Mouse (Mus musculus): ENCODE measurements around the gene Fbxl15.
A peak's percentile ranks its signal among the peaks of the same experiment; 100 is the strongest.

Gene Fbxl15

DNA sequence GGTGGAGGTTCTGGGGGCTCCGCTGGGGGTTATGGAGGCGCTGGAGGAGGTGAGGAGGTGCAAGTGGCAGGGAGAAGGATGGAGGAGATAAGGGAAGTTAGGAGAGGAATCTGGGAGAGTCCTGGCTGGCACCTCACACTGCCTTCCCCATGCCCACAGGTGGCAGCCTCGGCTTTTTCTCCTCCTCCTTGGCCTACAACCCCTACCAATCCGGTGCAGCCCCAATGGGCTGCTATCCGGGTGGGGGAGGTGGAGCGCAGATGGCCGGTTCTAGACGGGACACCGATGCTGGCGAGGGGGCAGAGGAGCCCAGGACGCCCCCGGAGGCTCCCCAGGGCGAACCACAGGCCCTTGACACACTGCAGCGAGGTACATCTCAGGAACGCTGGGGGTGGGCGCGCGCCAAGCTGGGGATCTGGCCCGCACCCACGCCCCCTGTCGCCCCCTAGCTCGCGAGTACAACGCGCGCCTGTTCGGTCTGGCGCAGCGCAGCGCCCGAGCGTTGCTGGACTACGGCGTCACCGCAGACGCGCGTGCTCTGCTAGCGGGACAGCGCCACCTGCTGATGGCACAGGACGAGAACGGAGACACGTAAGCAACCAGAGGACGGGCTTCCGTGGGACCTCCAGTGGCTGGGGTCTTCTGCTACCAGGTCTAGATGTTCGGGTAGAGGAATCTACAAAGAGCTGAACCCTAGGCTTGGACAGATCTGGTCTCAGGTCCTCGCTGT lies 19.1 kb upstream of the Fbxl15 start:
- DNase-seq = peak; percentile 94

DNA sequence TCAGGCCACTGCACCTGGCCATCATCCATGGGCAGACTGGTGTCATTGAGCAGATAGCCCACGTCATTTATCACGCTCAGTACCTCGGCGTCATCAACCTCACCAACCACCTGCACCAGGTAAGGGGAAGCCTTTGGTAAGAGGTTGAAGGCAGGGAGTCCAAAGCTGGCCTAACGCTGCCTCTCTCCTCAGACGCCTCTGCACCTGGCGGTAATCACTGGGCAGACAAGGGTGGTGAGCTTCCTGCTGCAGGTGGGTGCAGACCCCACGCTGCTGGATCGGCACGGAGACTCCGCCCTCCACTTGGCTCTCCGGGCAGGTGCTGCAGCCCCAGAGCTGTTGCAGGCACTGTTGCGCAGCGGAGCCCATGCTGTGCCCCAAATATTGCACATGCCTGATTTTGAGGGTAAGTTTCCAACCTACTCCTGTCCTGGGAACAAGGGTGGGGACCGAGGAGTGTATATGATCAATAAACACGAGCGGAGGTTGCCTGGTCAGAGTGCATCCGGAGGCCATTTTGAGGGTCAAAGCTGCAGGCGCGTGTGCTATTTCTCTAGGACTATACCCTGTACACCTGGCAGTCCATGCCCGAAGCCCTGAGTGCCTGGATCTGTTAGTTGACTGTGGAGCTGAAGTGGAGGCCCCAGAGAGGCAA lies 18.2 kb upstream of the Fbxl15 start:
- no peak for DNase-seq

DNA sequence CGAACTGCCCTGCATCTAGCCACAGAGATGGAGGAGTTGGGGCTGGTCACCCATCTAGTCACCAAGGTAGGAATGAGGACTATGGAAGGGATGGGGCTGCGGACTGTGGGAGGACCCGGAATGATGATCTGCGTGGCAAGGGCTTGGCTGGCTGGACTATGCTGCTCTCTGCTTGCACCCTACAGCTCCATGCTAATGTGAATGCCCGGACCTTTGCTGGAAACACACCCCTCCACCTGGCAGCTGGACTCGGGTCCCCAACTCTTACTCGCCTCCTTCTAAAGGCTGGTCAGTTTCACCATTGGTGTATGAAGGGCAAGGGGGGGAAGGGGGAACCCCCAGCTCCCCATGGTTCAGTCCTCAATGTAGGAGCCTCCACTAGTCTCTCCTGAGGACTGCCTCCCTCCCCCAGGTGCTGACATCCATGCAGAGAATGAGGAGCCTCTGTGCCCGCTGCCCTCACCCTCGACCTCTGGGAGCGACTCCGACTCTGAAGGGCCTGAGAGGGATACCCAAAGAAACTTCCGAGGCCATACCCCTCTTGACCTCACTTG lies 17.6 kb upstream of the Fbxl15 start:
- no peak for DNase-seq

DNA sequence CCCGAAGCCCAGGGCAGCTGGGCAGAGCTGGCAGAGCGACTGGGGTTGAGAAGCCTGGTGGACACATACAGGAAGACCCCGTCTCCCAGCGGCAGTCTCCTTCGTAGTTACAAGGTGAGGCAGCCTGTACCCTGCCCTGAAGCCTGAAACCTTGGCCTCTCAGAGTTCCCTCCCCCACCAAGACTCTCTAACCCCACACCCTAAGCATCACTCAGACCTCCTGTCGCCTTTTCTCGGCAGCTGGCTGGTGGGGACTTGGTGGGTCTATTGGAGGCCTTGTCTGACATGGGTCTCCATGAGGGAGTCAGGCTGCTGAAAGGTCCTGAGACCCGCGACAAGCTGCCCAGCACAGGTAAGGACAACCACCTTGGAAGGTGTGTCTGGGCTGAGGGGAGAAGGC lies 16.6 kb upstream of the Fbxl15 start:
- DNase-seq = no peak

GRCm38 (mm10) chr19:46312566-46312965 lies 15.4 kb upstream of the Fbxl15 start:
- DNase-seq = no peak

DNA sequence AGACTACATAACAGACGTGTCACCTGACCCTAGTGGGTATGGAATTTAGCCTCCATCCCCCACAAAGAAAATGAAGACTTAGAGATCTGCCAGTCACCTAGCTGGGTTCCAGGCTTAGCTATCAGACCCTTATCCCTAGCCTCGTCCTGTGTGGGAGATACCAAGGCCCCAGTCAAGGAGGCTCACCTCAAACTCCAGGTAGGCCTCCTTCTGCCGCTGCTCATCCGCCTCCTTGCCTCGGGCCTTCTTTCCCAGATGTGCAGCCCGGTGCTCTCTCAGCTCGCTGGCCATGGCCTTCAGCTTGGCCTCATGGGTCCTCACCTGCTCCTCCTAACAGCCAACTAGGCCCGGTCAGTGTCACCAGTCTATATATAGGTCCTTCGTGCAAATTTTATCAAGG lies 14.9 kb upstream of the Fbxl15 start:
- no peak for DNase-seq

GRCm38 (mm10) chr19:46313591-46313990 lies 14.4 kb upstream of the Fbxl15 start:
- no peak for DNase-seq

GRCm38 (mm10) chr19:46314151-46314601 lies 13.8 kb upstream of the Fbxl15 start:
- no peak for DNase-seq

GRCm38 (mm10) chr19:46314872-46315742 lies 12.9 kb upstream of the Fbxl15 start:
- no peak for DNase-seq

DNA sequence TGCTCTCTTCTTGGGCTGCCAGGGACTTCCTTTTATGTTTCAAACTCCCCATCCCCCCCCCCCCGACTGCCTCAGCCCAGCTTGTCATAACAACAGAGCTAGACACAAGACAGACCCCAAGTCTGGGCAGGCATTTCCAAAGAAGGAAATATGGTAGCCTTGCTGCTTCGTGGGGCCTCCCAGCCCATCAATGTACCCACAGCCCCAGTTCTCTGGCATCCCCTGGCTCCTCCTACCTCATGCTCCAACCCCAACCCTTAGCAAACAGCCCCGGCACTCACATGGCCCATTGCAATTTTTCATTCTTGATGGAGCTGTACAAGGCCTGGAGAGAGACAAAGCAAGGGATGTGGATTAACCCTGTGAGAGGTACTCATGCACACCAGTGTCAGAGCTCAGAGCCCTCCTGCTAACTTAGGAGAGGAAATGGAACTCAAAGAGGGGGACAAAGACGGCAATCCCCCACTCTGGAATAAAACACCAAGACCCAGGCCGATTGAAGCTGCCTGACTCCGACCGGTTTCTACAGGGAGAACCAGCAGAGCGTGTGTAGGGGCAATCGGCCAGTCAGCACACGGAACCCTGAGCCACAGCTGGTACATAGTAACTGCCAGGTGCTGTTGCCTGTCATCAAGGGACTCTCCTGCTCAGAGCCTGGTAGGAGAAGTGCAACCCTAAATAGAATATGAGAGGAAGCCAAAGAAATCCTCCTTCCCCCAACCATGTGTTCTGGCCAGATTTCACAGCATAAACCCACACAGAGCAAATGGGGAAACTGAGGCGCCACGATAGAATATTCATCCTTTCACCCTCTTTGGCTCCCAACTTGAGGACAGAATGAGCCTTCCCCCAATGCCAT lies 12.0 kb upstream of the Fbxl15 start:
- no peak for DNase-seq

- DNase-seq = no peak
Observed at GRCm38 (mm10) chr19:46316846-46317545, 11.0 kb upstream of the Fbxl15 start.

- DNase-seq = peak; percentile 45
Observed at GRCm38 (mm10) chr19:46317546-46317885, 10.5 kb upstream of the Fbxl15 start.

DNA sequence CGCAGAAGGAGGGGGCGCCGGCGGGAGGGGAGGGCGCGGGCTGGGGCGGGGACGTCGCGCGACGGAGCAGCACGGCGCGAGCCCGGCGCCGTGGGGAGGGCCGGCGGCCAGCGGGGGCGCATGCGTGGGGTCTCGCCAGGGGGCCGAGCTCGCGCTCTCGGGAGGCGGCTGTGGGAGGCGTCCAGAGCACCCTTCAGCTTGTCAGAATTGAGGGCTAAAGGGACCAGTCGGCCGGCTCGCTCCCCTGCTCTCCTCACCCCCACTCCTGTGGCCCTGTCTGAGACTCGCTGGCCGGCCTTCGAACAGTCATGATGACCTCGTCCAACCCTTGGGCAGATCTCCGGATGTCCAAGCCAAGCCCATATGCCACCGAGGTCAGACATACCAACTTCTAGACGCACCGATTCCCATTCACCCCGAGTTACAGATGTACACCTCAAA lies 9.9 kb upstream of the Fbxl15 start:
- DNase-seq = peak; percentile 49

DNA sequence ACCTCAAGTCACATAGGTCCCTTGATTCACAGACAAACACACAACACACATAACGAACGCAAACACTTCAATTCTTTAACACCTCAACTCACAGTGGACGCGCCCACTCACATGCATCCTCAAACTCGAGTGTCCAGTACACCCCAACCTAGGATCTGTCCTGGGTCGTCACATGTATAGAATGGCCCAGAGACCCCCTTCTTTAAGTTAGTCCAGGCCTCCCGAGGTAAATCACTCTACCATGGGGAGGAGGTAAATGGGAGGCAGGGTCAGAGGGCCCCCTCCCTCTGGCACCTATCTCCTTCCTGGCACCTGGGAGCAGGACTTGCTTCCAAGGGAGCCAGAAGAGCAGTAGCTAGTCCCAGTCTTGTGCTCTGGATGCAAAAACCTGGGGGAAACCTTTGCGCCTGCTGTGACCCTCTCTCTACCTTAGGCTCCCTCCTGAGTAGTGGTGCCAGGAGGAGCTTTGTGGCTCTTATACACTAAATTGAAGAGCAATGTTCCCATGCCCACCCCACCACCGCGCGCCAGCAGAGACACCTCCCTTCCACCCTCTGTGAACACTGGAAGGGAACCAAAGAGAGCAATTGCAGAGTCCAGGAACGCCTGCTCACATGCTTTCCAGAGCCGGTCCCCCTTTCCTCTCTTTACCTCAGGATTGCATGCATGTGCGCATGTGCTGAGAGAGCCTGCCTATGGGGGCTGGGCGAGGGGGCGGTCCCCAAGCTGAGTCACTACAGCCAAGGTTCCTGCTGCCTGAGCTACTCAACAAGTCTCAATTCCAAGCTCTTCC lies 9.2 kb upstream of the Fbxl15 start:
- DNase-seq = peak; percentile 74

DNA sequence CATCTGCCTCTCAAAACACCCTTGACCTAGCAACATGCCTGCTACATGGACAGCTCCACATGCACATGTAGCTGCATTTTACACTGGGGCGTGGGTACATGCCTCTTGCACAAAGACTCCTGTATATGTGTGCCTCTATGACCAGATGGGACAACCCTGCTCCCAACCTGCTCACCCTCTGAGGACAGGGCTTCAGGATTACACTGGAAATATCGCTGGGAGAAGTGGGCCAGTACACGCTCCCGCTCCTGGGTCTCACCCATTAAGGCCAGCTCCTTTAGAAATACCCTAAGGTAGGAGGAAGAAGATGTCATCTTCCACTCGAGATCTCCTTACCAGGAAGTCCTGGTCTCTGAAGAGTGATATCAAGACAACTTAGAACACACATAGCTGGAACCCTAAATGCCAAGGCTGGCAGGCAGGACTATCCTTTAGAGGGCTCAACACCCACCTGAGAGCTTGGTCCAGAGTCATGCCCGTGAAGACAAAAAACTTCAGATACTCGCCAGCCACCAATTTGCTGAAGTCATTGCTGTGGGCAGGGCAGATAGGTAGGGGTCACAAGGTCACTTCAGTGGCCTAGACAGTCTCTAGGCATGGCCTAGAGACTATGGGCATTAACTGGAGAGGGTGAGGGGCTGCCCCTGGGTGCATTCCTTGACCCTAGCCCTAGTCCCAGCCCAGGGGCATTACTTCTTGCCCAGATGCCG lies 7.8 kb upstream of the Fbxl15 start:
- no peak for DNase-seq

DNA sequence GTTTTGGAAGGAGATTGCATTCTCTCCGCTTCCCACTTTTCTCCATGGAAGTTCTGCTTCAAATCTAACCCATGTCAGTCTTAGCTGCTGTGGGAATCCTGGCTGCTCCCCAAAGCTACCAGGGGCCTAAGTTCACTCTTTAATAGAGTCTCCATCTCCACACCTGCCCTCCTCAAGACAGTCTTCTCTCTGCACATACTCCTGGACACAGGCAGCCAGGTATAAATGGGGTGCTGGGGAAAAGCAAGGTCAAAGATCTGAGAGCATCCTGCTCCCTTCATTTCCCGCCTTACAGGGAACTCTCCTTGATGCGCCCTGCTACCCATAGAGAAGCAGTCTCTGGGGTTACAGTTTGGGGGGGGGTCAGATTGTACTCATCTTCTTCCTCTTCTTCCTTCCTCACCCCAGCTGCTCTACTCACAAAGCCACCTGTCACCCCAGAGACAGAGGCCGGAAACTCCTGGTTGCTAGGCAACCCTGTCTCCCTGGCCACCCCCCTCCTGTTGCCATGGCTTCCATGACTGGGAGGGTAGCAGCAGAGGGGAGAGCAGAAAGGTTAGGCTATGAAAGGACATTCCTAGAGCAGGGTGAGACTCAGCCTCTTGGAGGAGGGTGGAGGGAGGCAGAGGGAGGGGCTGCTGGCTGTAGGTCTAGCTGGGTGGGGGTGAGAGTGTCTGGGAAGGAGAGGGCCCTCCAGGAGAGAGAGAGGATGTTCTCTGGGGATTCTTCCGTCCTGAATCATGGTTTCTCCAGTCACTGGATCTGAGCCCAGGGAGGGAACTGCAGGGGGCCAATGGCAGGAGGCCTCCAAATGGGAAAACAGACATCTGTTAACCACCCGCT lies 6.7 kb upstream of the Fbxl15 start:
- DNase-seq = peak; percentile 76

DNA sequence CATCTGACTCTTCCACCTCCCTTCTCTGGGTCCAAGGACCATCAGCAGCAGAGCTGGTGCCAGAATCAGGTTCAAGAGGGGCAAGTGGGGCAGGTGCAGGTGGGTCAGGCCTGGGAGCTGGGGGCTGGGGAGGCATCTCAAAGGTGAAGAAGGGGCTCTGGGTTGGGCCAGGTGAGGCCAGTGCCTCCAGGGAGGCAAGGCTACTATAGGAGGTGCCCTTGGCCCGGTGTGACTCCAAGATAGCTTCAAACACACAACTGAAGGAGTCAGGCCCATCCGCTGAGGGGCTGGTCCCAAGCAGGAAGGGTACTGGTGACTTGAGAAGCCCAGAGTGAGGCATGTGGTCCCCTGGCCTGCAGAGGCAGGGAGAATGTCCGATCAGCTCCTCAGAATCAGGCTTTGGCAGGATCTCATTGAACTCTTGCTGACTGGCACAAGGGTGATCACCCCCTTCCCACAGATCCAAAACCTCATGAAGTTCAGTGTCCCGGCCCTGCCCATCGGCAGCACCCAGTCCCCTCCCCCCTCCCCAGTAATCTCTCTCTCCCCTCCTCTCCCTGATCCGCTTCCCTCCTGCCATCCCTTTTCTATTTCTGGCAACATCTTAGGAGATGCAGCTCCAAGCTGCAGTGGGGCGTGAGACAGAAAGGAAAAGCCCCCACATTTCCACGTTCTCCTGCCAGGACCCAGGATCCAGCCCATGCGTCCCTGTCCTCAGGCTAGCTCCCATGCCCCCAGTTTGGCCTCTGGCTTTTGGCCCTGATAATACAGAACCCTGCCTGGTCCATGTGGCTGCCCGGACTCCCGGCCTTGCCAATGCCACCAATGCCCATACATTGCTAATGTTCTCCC lies 5.6 kb upstream of the Fbxl15 start:
- DNase-seq = no peak

- no peak for DNase-seq
Observed at GRCm38 (mm10) chr19:46322996-46323572, 4.9 kb upstream of the Fbxl15 start.

Data from retina, postnatal 1 day (tissue).